Mouse (Mus musculus) intestine, embryonic 15.5 days (tissue): Measurements from ENCODE around the gene Mfsd5. TPM values are rescaled to one million over a fixed set of nuclear protein-coding genes. Genes with fewer than 3 reads are reported as not detected.

Experiments
- ATAC-seq: fragments of 200-750 bp; cut with Nextera tagmentation; 2 replicates; pipeline ENCODE4 v1.8.0; 2017; ENCODE audit warnings: moderate TSS enrichment, moderate library complexity
- H3K27ac ChIP-seq: fragments of 300-500 bp; sonication (generic); 2 replicates; pipeline ENCODE4 v1.5.1; 2015; ENCODE audit warnings: mild to moderate bottlenecking, inconsistent platforms
- H3K27me3 ChIP-seq: fragments of 300-500 bp; sonication (generic); replicated peaks from 2 replicates; pipeline ENCODE4 v1.6.1; 2015; ENCODE audit warnings: inconsistent platforms
- H3K36me3 ChIP-seq: fragments of 300-500 bp; sonication (generic); 2 replicates; pipeline ENCODE4 v1.6.1; 2015; ENCODE audit warnings: inconsistent platforms
- H3K4me1 ChIP-seq: fragments of 300-500 bp; sonication (generic); replicated peaks from 2 replicates; pipeline ENCODE4 v1.6.1; 2015; ENCODE audit warnings: inconsistent platforms
- H3K4me2 ChIP-seq: fragments of 300-500 bp; sonication (generic); replicated peaks from 2 replicates; pipeline ENCODE4 v1.6.1; 2015; ENCODE audit warnings: mild to moderate bottlenecking, inconsistent platforms
- H3K4me3 ChIP-seq: fragments of 300-500 bp; sonication (generic); replicated peaks from 2 replicates; pipeline ENCODE4 v1.5.1; 2015; ENCODE audit warnings: inconsistent platforms
- H3K9ac ChIP-seq: fragments of 300-500 bp; sonication (generic); 2 replicates; pipeline ENCODE4 v1.6.1; 2015; ENCODE audit warnings: inconsistent platforms
- H3K9me3 ChIP-seq: fragments of 300-500 bp; sonication (generic); 2 replicates; pipeline ENCODE4 v1.6.1; 2016; ENCODE audit warnings: inconsistent platforms
- WGBS: fragments of 180-500 bp; shearing (Covaris S2); methylation state at CpG from one replicate; pipeline ENCODE4 v1.1.7; 2015; 5-methylcytosine and 5-hydroxymethylcytosine counted together
- polyA plus RNA-seq: library from polyadenylated mRNA; unstranded; fragments of >200 nt; fragmentation: Nextera tagmentation; extraction: Ambion mirVana; gene quantifications from 2 replicates; pipeline ENCODE4 v1.2.1, GENCODE M21; 2015

Mfsd5 gene
- polyA plus RNA-seq, 1 experiment from 2014 or later = 67.9 TPM

DNA sequence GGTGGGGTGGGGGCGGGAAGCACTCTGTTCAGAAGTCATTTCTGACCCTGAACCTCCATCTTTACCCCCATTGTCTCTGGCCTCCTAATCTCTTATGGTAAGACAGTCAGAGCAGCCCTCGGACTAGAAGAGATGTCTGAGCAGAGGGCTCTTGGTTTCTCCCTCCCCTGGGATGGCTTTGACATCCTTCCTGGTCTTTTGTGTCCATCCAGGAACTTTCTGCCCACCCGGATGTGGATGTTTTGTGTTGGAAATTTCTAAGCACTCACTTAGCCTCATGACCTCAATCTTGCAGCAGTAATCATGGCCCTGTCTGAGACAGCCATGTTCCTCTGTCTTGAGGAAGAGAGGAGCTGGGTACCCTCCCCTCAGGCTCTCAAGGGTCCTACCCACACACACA, 7.8 kb upstream of the Mfsd5 start:
- Histone ChIP-seq H3K36me3 (no peaks in the 10 kb centered on the region), H3K27ac (no peak overlapping the region)
- 38% methylated on average over 3 of the region's 3 CpGs for WGBS

DNA sequence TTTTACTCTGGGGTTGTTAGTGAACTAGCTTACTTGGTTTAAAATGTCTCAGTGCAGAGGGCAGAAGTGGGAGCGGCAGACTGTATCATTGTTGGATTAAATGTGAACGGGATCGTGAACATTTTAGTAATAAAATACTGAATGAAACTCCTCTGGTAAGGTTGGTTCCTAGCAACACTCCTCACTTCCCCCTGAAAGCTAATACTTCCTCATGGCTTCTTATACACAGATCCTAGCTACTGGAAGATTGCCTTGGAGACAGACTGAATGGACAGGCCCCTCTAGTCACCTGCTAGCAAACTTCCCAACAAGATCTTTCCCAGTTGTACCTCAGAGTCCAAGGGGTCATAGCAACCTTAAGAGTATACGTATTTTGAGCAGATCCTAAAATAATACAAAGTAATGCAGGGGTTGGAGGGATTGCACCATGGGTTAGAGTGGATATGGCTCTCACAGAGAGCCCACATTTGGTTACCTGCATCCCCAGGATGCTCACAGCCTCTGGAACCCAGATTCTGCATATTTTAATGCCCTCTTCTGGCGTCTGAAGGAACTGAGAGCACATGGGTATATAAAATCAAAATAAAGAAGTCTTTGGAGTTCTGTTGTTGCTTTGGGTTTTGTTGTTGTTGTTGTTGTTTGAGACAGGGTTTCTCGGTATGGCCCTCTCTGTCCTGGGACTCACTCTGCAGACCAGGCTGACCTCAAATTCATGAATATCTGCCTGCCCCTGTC, 5.1 kb upstream of the Mfsd5 start:
- peaks cover 5% of the 10 kb centered on the region for H3K4me1 ChIP-seq
- peaks cover 4% of the 10 kb centered on the region; the same call in 1 of the 2 replicates for H3K27me3 ChIP-seq
- no peak overlapping the region for H3K9ac ChIP-seq
- H3K9me3 ChIP-seq = no peaks in the 10 kb centered on the region
- H3K4me2 ChIP-seq = no peak overlapping the region
- no peak overlapping the region for H3K27ac ChIP-seq
- ATAC-seq = no peak
- no peak overlapping the region for H3K4me3 ChIP-seq
- WGBS = 72% methylated on average over 6 of the region's 6 CpGs
- H3K36me3 ChIP-seq = no peaks in the 10 kb centered on the region

More for the DNA sequence above, 7.8 kb upstream of the Mfsd5 start:
- Histone ChIP-seq H3K4me2 (no peak overlapping the region), H3K9me3 (no peaks in the 10 kb centered on the region), H3K4me3 (no peak overlapping the region), H3K27me3 (peaks cover 4% of the 10 kb centered on the region; the same call in 1 of the 2 replicates), H3K4me1 (peaks cover 5% of the 10 kb centered on the region), H3K9ac (no peak overlapping the region)
- ATAC-seq = no peak

DNA sequence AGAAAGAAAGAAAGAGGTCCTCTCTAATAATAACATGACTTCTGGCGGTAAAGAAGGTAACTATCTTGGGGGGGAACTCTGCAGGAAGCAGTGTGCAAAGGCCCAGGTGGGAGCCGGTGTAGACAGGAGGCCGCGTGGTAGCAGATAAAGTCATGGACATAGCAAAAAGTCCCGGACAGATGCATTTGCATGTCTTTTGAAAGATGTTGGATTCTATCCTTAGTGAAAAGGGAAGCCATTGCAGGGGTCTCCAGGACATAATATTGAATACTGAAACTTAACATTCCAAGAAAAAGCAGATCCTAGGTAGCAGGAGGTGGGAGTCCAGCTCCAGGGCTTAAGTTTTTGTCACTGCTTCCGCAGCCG, 545 bp upstream of the Mfsd5 start:
- no peak for ATAC-seq
- Histone ChIP-seq H3K36me3 (peaks cover 18% of the 10 kb centered on the region; the same call in 1 of the 2 replicates), H3K9me3 (no peaks in the 10 kb centered on the region), H3K4me2 (peak overlapping the region; percentile 81), H3K27ac (peak overlapping the region; percentile 94), H3K27me3 (no peaks in the 10 kb centered on the region), H3K9ac (peak overlapping the region; percentile 89), H3K4me1 (peaks cover 10% of the 10 kb centered on the region), H3K4me3 (peak overlapping the region; percentile 96)
- 36% methylated on average over 7 of the region's 7 CpGs for WGBS

DNA sequence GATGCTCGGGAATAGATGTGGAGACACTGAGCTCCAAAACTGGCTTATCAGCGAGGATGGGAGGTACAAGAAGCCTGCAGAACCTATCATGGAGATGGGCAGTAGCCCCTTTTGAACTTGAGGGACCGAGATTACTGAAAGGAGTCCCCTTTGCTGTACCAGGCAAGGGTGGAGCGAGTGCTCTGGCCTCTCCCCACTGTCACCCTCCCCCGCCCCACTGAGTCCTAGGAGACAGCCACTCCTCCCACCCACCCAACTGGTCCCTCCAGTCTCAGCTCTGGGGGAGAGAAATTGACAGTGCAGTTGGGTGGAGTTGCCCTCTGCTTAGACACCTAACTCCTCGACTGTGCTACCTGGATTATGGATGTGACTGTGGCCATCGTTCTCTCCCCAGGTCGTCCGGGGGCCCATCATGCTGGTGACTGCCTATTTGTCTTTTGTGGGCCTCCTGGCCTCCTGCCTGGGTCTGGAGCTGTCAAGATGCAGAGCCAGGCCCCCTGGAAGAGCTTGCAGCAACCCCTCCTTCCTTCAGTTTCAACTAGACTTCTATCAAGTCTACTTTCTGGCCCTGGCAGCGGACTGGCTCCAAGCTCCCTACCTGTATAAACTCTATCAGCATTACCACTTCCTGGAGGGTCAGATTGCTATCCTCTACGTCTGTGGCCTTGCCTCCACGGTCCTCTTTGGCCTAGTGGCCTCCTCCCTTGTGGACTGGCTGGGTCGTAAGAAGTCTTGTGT, 698 bp downstream of the Mfsd5 start:
- peaks cover 10% of the 10 kb centered on the region for H3K4me1 ChIP-seq
- H3K9me3 ChIP-seq = no peaks in the 10 kb centered on the region
- peaks cover 18% of the 10 kb centered on the region; the same call in 1 of the 2 replicates for H3K36me3 ChIP-seq
- peak overlapping the region; percentile 94 for H3K27ac ChIP-seq
- peak; percentile 53 for ATAC-seq
- 28% methylated on average over 13 of the region's 13 CpGs for WGBS
- H3K9ac ChIP-seq = peak overlapping the region; percentile 89
- H3K4me3 ChIP-seq = peak overlapping the region; percentile 96
- peak overlapping the region; percentile 81 for H3K4me2 ChIP-seq
- H3K27me3 ChIP-seq = no peaks in the 10 kb centered on the region

DNA sequence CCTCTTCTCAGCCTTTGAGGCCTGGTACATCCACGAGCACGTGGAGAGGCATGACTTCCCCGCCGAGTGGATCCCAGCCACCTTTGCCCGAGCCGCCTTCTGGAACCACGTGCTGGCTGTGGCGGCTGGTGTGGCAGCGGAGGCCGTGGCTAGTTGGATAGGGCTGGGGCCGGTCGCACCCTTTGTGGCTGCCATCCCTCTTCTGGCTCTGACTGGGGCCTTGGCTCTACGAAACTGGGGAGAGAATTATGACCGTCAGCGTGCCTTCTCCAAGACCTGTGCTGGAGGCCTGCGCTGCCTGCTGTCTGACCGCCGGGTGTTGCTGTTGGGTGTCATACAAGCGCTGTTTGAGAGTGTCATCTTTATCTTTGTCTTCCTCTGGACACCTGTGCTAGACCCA, 1.4 kb downstream of the Mfsd5 start:
- H3K9ac ChIP-seq = peak overlapping the region; percentile 89
- H3K4me2 ChIP-seq = peak overlapping the region; percentile 81
- H3K4me1 ChIP-seq = peaks cover 10% of the 10 kb centered on the region
- 93% methylated on average over 19 of the region's 19 CpGs for WGBS
- no peak overlapping the region for H3K27ac ChIP-seq
- no peak for ATAC-seq
- H3K27me3 ChIP-seq = no peaks in the 10 kb centered on the region
- H3K9me3 ChIP-seq = no peaks in the 10 kb centered on the region
- peaks cover 18% of the 10 kb centered on the region; the same call in 1 of the 2 replicates for H3K36me3 ChIP-seq
- H3K4me3 ChIP-seq = peak overlapping the region; percentile 96

DNA sequence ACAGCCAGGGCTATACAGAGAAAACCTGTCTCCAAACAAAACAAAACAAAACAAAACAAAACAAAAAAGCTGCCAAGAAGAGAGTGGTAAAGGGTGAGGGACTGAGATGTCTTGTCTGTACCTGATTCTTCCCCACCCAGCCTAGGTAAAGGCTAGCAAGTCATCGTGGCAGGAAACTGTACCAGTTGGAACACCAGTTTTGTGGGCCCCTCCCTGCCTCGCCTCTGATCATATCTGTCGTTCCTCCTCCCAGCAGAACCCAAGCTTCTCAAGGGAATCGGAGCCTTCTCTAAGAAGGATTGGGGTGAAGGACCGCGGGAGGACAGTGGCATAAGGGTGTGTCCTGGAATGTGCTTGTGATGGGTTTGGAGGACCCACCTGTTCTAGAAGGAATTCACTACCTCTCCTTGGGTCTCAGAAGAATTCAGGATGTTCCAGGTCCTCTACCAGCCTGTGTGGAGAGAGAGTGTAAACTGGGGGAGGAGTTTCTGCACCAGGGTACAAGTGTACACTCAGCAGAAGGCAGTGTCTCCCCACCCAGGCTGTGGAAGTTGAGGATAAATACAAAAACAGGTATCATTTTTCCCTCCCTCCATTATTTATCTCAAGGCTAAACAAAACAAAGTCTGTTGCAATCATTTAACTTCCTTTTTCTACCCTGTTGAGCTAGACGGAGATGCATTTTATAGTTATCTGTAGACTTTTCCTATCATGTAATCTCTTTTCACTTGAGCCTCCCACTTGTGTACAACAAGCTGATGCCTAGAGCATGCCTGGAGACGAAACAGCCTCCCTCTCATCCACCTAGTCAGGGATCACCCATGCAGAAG, 3.4 kb downstream of the Mfsd5 start:
- WGBS = 72% methylated on average over 8 of the region's 8 CpGs
- no peak for ATAC-seq
- H3K9me3 ChIP-seq = no peaks in the 10 kb centered on the region
- peaks cover 18% of the 10 kb centered on the region; the same call in 1 of the 2 replicates for H3K36me3 ChIP-seq
- H3K4me2 ChIP-seq = no peak overlapping the region
- H3K4me3 ChIP-seq = no peak overlapping the region
- peaks cover 10% of the 10 kb centered on the region for H3K4me1 ChIP-seq
- no peak overlapping the region for H3K9ac ChIP-seq
- no peaks in the 10 kb centered on the region for H3K27me3 ChIP-seq
- no peak overlapping the region for H3K27ac ChIP-seq

DNA sequence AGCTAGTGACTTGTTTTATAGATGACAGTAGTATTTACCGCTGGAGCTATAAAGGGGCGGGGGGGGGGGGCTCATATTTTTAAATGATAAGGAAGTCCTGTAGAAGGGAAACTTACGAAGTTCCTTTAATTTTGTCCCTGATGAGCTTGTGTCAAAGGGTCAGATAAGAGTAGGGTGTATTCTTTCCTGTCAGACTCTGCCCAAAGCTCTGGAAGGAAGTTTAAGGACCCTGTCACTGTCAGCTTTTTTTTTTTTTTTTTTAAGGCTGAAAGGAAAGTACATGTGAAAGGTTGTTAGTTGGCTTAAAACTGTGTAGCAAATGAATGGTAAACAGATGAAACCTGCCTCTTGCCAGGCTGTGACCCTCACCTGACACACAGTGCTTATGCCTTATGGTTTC, 4.4 kb downstream of the Mfsd5 start:
- Histone ChIP-seq H3K4me3 (no peak overlapping the region), H3K27me3 (no peaks in the 10 kb centered on the region), H3K9ac (no peak overlapping the region), H3K27ac (no peak overlapping the region), H3K9me3 (no peaks in the 10 kb centered on the region), H3K36me3 (peaks cover 18% of the 10 kb centered on the region; the same call in 1 of the 2 replicates), H3K4me1 (peaks cover 10% of the 10 kb centered on the region), H3K4me2 (no peak overlapping the region)
- WGBS = 71% methylated on average over 3 of the region's 3 CpGs
- ATAC-seq = no peak

DNA sequence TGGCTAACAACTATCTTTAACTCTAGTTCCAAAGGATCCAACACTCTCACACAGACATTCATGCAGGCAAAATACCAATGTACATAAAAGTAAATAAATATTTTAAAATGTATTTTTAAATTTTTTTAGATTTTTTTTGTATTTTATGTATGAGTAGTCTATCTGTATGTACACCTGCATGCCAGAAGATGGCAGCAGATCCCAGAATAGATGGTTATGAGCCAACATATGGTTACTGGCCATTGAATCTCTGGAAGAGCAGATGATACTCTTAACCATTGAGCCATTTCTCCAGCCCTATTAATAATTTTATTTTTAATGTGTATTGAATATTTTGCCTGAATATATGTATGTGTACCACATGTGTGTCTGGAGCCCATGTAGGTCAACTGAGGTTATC, 8.1 kb downstream of the Mfsd5 start:
- H3K27ac ChIP-seq = no peak overlapping the region
- H3K9ac ChIP-seq = no peak overlapping the region
- no peak for ATAC-seq
- H3K36me3 ChIP-seq = no peaks in the 10 kb centered on the region
- H3K4me3 ChIP-seq = no peak overlapping the region
- H3K27me3 ChIP-seq = no peaks in the 10 kb centered on the region
- no peaks in the 10 kb centered on the region for H3K4me1 ChIP-seq
- no peak overlapping the region for H3K4me2 ChIP-seq
- no peaks in the 10 kb centered on the region for H3K9me3 ChIP-seq

DNA sequence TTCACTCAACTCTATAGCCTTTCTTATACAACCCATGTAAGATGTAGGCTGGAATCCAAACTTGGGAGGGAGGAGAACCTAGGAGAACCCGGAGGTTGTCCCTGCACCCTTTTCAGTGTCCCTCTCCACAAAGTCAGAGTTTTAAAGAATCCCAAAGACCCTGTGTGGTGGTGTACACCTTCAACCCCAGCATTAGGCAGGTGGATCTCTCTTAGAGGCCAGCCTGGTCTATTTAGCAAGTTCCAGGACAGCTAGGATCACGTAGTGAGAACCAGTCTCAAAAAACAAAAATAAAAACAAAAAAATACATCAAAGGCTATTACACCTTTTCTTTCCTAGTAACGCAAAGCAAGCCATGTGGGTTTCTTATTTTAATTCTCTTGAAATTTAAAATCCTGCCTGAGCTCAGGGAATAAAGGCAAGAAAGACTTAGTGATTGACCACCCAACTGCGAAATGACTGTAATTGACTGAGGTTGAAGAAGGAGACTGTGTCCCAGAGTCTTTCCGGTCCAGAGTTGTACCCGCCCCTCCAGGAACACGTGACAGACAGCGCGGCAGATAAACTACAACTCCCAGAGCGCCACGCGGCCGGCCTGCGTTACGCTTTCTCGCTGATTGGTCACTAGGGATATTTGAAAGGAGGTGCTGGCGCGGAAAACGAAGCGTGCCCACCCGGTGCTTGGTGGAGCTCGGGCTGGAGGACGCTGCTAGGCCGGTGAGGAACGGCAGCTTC, 16.5 kb downstream of the Mfsd5 start, which contains the start of gene Espl1:
TSS of gene Espl1 (plus strand) at position 634 of the 735 bp plus-strand sequence.
- Histone ChIP-seq H3K4me3 (peak within 1 kb of the TSS; percentile 71), H3K27ac (peak within 1 kb of the TSS; percentile 29; the same call in 1 of the 2 replicates)

DNA sequence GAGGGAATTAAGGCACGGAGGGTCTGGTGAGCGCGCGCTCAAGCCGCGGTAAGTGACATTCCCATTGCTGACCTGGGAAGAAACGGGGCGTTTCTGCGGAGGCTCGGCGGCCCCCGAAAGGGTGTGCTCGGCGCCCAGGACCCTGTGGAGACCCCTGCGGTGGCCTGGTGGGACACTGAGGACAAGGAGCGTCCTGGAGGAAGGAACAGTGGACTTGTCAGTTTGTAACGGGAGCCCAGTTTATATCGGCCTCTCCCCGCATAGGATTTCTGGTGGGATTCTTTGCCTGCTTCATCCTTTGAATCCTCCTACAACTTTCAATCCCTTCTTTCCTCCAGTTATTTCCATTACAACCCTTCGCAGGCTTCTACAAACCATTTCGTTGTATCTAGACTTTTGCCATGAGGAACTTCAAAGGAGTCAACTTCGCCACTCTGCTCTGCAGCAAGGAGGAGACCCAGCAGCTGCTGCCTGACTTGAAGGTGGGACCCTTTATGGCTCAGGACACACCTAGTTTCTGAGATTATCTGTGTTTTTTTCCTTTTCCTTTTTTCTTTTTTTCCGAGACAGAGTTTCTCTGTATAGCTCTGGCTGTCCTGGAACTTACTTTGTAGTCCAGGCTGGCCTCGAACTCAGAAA, 17.2 kb downstream of the Mfsd5 start:
- Histone ChIP-seq H3K27me3 (no peaks in the 10 kb centered on the region), H3K9me3 (no peaks in the 10 kb centered on the region), H3K4me3 (peak overlapping the region; percentile 71), H3K36me3 (peaks cover 11% of the 10 kb centered on the region; the same call in 1 of the 2 replicates), H3K9ac (peak overlapping the region; percentile 57), H3K4me2 (peak overlapping the region; percentile 84), H3K27ac (peak overlapping the region; percentile 29; the same call in 1 of the 2 replicates), H3K4me1 (peaks cover 7% of the 10 kb centered on the region; the same call in 1 of the 2 replicates)
- peak; percentile 60 for ATAC-seq
- 4% methylated on average over 24 of the region's 24 CpGs for WGBS

More for the DNA sequence above, 16.5 kb downstream of the Mfsd5 start, which contains the start of gene Espl1:
- Histone ChIP-seq H3K9me3 (no peaks in the 10 kb centered on the region), H3K9ac (peak within 1 kb of the TSS; percentile 57), H3K36me3 (peaks cover 11% of the 10 kb centered on the region; the same call in 1 of the 2 replicates), H3K4me1 (peaks cover 7% of the 10 kb centered on the region; the same call in 1 of the 2 replicates), H3K27me3 (no peaks in the 10 kb centered on the region), H3K4me2 (peak within 1 kb of the TSS; percentile 84)
- ATAC-seq = peak; percentile 99
- WGBS = 7% methylated on average over 25 of the region's 25 CpGs

DNA sequence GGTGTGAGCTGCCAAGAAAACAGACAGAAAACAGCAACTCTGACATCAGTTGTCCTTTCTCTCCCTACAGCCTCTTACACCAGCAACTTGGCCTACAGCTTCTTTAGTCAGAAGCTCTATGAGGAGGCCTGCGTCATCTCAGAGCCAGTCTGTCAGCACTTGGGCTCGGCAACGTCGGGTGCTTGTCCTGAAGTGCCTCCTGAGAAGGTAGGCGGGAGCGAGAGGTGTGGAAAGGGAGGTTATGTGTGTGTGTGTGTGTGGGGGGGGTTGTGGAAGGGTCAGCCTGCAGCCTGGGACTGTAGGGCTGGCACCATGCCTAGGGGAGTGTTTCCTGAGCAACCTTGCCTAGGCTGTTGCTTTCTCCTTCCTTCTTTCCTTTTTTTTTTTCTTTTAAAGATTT, 23.3 kb downstream of the Mfsd5 start:
- Histone ChIP-seq H3K4me3 (no peak overlapping the region), H3K4me2 (no peak overlapping the region), H3K9ac (no peak overlapping the region), H3K27ac (no peak overlapping the region), H3K4me1 (no peaks in the 10 kb centered on the region), H3K27me3 (no peaks in the 10 kb centered on the region), H3K9me3 (no peaks in the 10 kb centered on the region), H3K36me3 (peaks cover 39% of the 10 kb centered on the region)
- 75% methylated on average over 6 of the region's 6 CpGs for WGBS
- ATAC-seq = no peak
